ENCODE assay signal across 12 mouse cellular contexts in the genomic region with DNA sequence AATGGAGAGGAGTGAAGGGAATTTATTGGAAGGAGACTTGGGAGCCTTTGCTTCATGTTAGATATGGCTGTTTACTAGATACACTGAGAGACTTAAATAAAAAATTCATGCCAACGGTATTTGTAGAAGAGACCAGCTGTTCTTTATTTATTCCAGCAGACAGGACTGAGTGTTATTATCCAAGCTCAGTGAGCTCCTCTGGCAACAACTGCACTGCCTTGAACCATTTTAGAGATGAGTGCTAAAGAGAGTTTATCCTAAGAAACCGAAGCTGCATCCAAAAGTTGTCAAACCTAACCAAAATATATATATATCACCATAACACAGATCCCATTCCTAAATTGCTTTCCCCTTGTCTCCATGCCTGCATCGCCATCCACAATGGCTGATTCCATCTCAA.
"Had no signal": no experiment of that assay in that cellular context is flagged by ENCODE, and none has a peak within 500 bp of the region (broad histone marks: within the 10 kb centered on the region; RNA-seq: fewer than 3 reads in every experiment).

No protein-coding gene starts in this region.

- H3K27me3 ChIP-seq: limb, embryonic 15.5 days; liver, embryonic 13.5 days; midbrain, embryonic 12.5 days; neural tube, embryonic 13.5 days had no signal

- H3K9me3 ChIP-seq: limb, embryonic 15.5 days; liver, embryonic 13.5 days; midbrain, embryonic 12.5 days; neural tube, embryonic 13.5 days had no signal

- H3K36me3 ChIP-seq: limb, embryonic 15.5 days; liver, embryonic 13.5 days; neural tube, embryonic 13.5 days had no signal

- H3K4me3 ChIP-seq: limb, embryonic 15.5 days; liver, embryonic 13.5 days; midbrain, embryonic 12.5 days; neural tube, embryonic 13.5 days had no signal

- DNase-seq: kidney, adult 18-20 months; kidney, postnatal 14 days; left cerebral cortex, postnatal 4 days; liver, embryonic 13.5 days; lung, adult 18-20 months; retina, postnatal 1 day; thymus, adult 18-20 months; thymus, postnatal 14 days had no signal

- H3K4me2 ChIP-seq: limb, embryonic 15.5 days; liver, embryonic 13.5 days; midbrain, embryonic 12.5 days; neural tube, embryonic 13.5 days had no signal

- H3K27ac ChIP-seq: limb, embryonic 15.5 days; liver, embryonic 13.5 days; midbrain, embryonic 12.5 days; neural tube, embryonic 13.5 days had no signal

- ATAC-seq: midbrain, embryonic 16.5 days had no signal

- H3K9ac ChIP-seq: limb, embryonic 15.5 days; liver, embryonic 13.5 days; midbrain, embryonic 12.5 days; neural tube, embryonic 13.5 days had no signal
